Mouse (Mus musculus): Measurements from ENCODE around the gene Ndufs2. TPM values are rescaled to one million over a fixed set of nuclear protein-coding genes. Genes with fewer than 3 reads are reported as not detected.

The Ndufs2 gene
- polyA plus RNA-seq, 1 experiment from 2014 or later = 218 TPM

DNA sequence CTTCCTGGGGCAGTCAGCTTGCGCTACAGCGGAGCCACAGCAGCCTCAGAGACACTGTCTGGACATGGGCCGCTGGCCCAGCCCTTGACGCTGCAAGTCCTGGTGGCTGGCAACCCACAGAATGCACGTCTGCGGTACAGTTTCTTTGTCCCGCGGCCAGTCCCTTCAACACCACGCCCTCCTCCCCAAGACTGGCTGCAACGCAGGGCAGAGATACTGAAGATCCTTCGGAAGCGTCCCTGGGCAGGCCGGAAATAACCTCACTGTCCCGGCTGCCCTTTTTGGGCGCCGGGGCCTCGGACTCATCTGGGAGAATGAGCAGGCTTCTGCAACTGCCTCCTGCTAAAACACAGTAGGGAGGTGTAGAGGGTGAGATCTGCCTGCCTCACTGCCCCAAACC, 7.7 kb upstream of the Ndufs2 start:
- H3K36me3 ChIP-seq (replicated peaks; ENCODE audit: control insufficient read depth, insufficient read depth) = no peaks in the 10 kb centered on the region
- H3K27me3 ChIP-seq (ENCODE audit: control insufficient read depth, insufficient read depth, low read length) = no peaks in the 10 kb centered on the region
- H3K9me3 ChIP-seq (ENCODE audit: control insufficient read depth, low read length) = no peaks in the 10 kb centered on the region
- no peak for ATAC-seq (ENCODE audit: low FRiP score)
- no peak for DNase-seq (ENCODE audit: low spot score)
- no peak overlapping the region for H3K9ac ChIP-seq
- no peak overlapping the region for H3K4me3 ChIP-seq (replicated peaks; ENCODE audit: low read length)
- 79% methylated on average over 17 of the region's 17 CpGs for WGBS
- no peak overlapping the region for H3K27ac ChIP-seq
- H3K4me1 ChIP-seq (replicated peaks; ENCODE audit: control insufficient read depth, insufficient read depth, low read length) = peaks cover 6% of the 10 kb centered on the region
- no peak overlapping the region for H3K4me2 ChIP-seq (replicated peaks)

GRCm38 (mm10) chr1:171257781-171258180, 6.6 kb upstream of the Ndufs2 start:
- DNase-seq (ENCODE audit: low spot score) (no peak), ATAC-seq (ENCODE audit: low FRiP score) (no peak)
- no peak overlapping the region for H3K4me3 ChIP-seq (replicated peaks; ENCODE audit: low read length)
- 80% methylated on average over 9 of the region's 9 CpGs for WGBS
- no peak overlapping the region for H3K4me2 ChIP-seq (replicated peaks)
- peaks cover 6% of the 10 kb centered on the region for H3K4me1 ChIP-seq (replicated peaks; ENCODE audit: control insufficient read depth, insufficient read depth, low read length)
- no peaks in the 10 kb centered on the region for H3K27me3 ChIP-seq (ENCODE audit: control insufficient read depth, insufficient read depth, low read length)
- no peaks in the 10 kb centered on the region for H3K9me3 ChIP-seq (ENCODE audit: control insufficient read depth, low read length)
- H3K36me3 ChIP-seq (replicated peaks; ENCODE audit: control insufficient read depth, insufficient read depth) = no peaks in the 10 kb centered on the region
- no peak overlapping the region for H3K9ac ChIP-seq
- H3K27ac ChIP-seq = no peak overlapping the region

- peak; percentile 76 for DNase-seq (ENCODE audit: low spot score)
- H3K9ac ChIP-seq = no peak overlapping the region
- H3K27me3 ChIP-seq (ENCODE audit: control insufficient read depth, insufficient read depth, low read length) = no peaks in the 10 kb centered on the region
- H3K4me2 ChIP-seq (replicated peaks) = no peak overlapping the region
- peaks cover 8% of the 10 kb centered on the region for H3K4me1 ChIP-seq (replicated peaks; ENCODE audit: control insufficient read depth, insufficient read depth, low read length)
- H3K27ac ChIP-seq = no peak overlapping the region
- 72% methylated on average over 15 of the region's 15 CpGs for WGBS
- no peak overlapping the region for H3K4me3 ChIP-seq (replicated peaks; ENCODE audit: low read length)
- no peaks in the 10 kb centered on the region for H3K36me3 ChIP-seq (replicated peaks; ENCODE audit: control insufficient read depth, insufficient read depth)
- no peaks in the 10 kb centered on the region for H3K9me3 ChIP-seq (ENCODE audit: control insufficient read depth, low read length)
- no peak for ATAC-seq (ENCODE audit: low FRiP score)
Observed at GRCm38 (mm10) chr1:171256937-171257548, 5.9 kb upstream of the Ndufs2 start.

GRCm38 (mm10) chr1:171256095-171256818, 5.1 kb upstream of the Ndufs2 start:
- WGBS = 89% methylated on average over 24 of the region's 24 CpGs
- Histone ChIP-seq H3K27ac (no peak overlapping the region), H3K4me2 (replicated peaks) (no peak overlapping the region), H3K36me3 (replicated peaks; ENCODE audit: control insufficient read depth, insufficient read depth) (no peaks in the 10 kb centered on the region), H3K27me3 (ENCODE audit: control insufficient read depth, insufficient read depth, low read length) (no peaks in the 10 kb centered on the region), H3K9ac (no peak overlapping the region), H3K4me1 (replicated peaks; ENCODE audit: control insufficient read depth, insufficient read depth, low read length) (peaks cover 13% of the 10 kb centered on the region), H3K9me3 (ENCODE audit: control insufficient read depth, low read length) (no peaks in the 10 kb centered on the region), H3K4me3 (replicated peaks; ENCODE audit: low read length) (no peak overlapping the region)
- DNase-seq (ENCODE audit: low spot score) (no peak), ATAC-seq (ENCODE audit: low FRiP score) (no peak)

GRCm38 (mm10) chr1:171252415-171252814, 1.2 kb upstream of the Ndufs2 start:
- H3K4me1 ChIP-seq (replicated peaks; ENCODE audit: control insufficient read depth, insufficient read depth, low read length) = peaks cover 34% of the 10 kb centered on the region
- H3K4me2 ChIP-seq (replicated peaks) = peak overlapping the region; percentile 49
- WGBS = 48% methylated on average over 17 of the region's 17 CpGs
- H3K9me3 ChIP-seq (ENCODE audit: control insufficient read depth, low read length) = no peaks in the 10 kb centered on the region
- 0 out of 2 replicates have a peak overlapping the region, but pooled peaks have one; percentile 5 for H3K4me3 ChIP-seq (replicated peaks; ENCODE audit: low read length)
- no peak for ATAC-seq (ENCODE audit: low FRiP score)
- H3K9ac ChIP-seq = peak overlapping the region; percentile 21; the same call in 1 of the 2 replicates
- no peaks in the 10 kb centered on the region for H3K27me3 ChIP-seq (ENCODE audit: control insufficient read depth, insufficient read depth, low read length)
- no peaks in the 10 kb centered on the region for H3K36me3 ChIP-seq (replicated peaks; ENCODE audit: control insufficient read depth, insufficient read depth)
- 0 out of 2 replicates have a peak overlapping the region, but pooled peaks have one; percentile 29 for H3K27ac ChIP-seq
- no peak for DNase-seq (ENCODE audit: low spot score)

- DNase-seq (ENCODE audit: low spot score) (no peak), ATAC-seq (ENCODE audit: low FRiP score) (no peak)
Observed at GRCm38 (mm10) chr1:171251594-171252324, 571 bp upstream of the Ndufs2 start.

DNA sequence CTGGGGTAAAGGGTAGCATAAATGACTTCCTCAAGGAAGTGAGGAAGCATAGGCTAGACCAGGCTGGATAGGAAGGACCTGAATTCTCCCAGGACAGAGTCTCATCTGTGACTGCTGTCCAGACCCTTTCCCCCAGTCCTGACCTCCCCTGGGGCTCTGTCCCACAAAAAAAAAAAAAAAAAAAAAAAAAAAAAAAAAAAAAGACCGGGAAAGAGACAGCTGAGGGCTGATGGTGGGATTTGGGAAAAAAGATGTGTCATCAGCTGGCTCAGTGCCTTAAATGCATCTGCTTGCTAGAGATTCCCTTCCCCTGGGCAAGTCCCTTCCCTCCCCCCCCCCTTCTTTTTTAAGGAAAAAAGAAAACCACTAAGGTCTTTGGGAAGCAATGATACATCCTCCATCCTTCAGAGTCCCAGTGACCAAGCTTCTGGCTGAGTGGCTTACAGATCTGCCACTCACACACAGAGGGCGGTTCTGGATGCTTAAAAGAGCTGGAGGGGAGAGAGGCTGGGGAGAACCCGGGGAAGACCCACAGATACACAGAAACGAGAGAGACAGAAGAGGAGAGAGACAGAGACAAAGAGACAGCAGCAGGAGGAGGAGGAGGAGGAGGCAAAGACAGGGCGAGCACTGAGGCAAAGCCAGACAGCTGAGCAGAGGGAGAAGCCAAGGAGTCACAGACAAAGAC, 1.1 kb downstream of the Ndufs2 start, which contains the start of gene Adamts4:
Gene Adamts4, plus strand, starts transcription at position 509 of the 688 bp plus-strand sequence.
- peak within 1 kb of the TSS; percentile 12 for H3K27ac ChIP-seq
- 0 out of 2 replicates have a peak, but pooled peaks cover 7% of the 10 kb centered on the region for H3K36me3 ChIP-seq (replicated peaks; ENCODE audit: control insufficient read depth, insufficient read depth)
- peak within 1 kb of the TSS; percentile 25 for H3K4me3 ChIP-seq (replicated peaks; ENCODE audit: low read length)
- WGBS = 19% methylated on average over 5 of the region's 5 CpGs
- H3K9ac ChIP-seq = peak within 1 kb of the TSS; percentile 54
- no peaks in the 10 kb centered on the region for H3K27me3 ChIP-seq (ENCODE audit: control insufficient read depth, insufficient read depth, low read length)
- DNase-seq (ENCODE audit: low spot score) (no peak), ATAC-seq (ENCODE audit: low FRiP score) (no peak)
- no peaks in the 10 kb centered on the region for H3K9me3 ChIP-seq (ENCODE audit: control insufficient read depth, low read length)
- H3K4me1 ChIP-seq (replicated peaks; ENCODE audit: control insufficient read depth, insufficient read depth, low read length) = peaks cover 42% of the 10 kb centered on the region
- peak within 1 kb of the TSS; percentile 49 for H3K4me2 ChIP-seq (replicated peaks)

More at GRCm38 (mm10) chr1:171251594-171252324, 571 bp upstream of the Ndufs2 start:
- Histone ChIP-seq H3K9ac (peak overlapping the region; percentile 21), H3K27ac (0 out of 2 replicates have a peak overlapping the region, but pooled peaks have one; percentile 29), H3K4me2 (replicated peaks) (peak overlapping the region; percentile 49), H3K36me3 (replicated peaks; ENCODE audit: control insufficient read depth, insufficient read depth) (no peaks in the 10 kb centered on the region), H3K27me3 (ENCODE audit: control insufficient read depth, insufficient read depth, low read length) (no peaks in the 10 kb centered on the region), H3K9me3 (ENCODE audit: control insufficient read depth, low read length) (no peaks in the 10 kb centered on the region), H3K4me3 (replicated peaks; ENCODE audit: low read length) (peak overlapping the region; percentile 25), H3K4me1 (replicated peaks; ENCODE audit: control insufficient read depth, insufficient read depth, low read length) (peaks cover 34% of the 10 kb centered on the region)
- 4% methylated on average over 13 of the region's 13 CpGs for WGBS

DNA sequence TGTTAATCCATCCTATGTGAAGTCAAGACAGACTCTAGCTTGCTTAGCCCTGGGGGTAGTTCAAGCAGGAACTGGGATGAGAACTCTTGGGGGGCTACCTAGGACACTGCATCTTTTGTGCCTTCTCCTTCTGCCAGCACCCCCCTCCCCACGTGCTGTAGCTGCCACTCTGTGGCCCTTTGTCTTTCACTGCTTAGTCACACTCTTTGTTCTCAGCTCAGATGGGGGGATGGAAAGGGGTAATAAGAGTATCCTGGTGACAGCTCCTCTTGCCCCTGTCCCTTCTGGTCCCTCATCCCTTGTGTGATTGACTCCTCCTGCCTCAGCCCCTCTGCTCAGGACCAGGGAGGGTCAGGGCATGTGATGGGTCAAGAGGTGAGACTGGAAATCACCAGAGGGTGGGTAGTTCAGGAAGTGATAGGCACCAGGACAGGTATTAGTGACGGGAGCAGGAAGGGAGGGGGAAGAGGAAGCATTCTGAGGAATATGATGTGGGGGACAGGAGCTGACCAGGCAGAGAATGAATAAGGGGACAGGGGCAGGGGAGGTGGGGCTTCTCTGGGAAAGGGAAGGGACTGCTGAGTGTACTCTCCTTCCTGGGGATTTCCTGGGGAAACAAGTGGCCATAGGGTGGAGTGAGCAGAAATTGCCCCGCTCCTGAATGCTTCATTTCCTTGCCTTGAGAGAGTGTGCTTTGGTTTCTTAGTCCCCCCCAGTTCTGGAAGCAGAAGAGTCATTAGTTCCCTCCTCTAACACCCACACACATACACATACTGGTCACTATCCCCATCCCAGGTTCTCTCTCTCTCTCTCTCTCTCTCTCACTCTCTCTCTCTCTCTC, 2.6 kb downstream of the Ndufs2 start:
- H3K4me1 ChIP-seq (replicated peaks; ENCODE audit: control insufficient read depth, insufficient read depth, low read length) = peaks cover 42% of the 10 kb centered on the region
- H3K27ac ChIP-seq = 0 out of 2 replicates have a peak overlapping the region, but pooled peaks have one; percentile 81
- H3K9me3 ChIP-seq (ENCODE audit: control insufficient read depth, low read length) = no peaks in the 10 kb centered on the region
- H3K27me3 ChIP-seq (ENCODE audit: control insufficient read depth, insufficient read depth, low read length) = no peaks in the 10 kb centered on the region
- no peak overlapping the region for H3K9ac ChIP-seq
- peak overlapping the region; percentile 71; the same call in 1 of the 2 replicates for H3K4me2 ChIP-seq (replicated peaks)
- H3K36me3 ChIP-seq (replicated peaks; ENCODE audit: control insufficient read depth, insufficient read depth) = peaks cover 18% of the 10 kb centered on the region
- WGBS = 28% methylated on average over 3 of the region's 3 CpGs
- ATAC-seq (ENCODE audit: low FRiP score) (no peak), DNase-seq (ENCODE audit: low spot score) (no peak)
- H3K4me3 ChIP-seq (replicated peaks; ENCODE audit: low read length) = no peak overlapping the region
